Mouse (Mus musculus): ENCODE measurements around the gene Zfr.

GRCm38 (mm10) chr15:12195966-12196365, 78.3 kb downstream of the Zfr start:
- TF ChIP-seq CTCF (IDR thresholded peaks at IDR 0.05; ENCODE audit: insufficient read depth, low read length): no peak
- no peak for TF ChIP-seq POLR2A (IDR thresholded peaks at IDR 0.05; ENCODE audit: borderline replicate concordance, extremely low read depth, low read depth, low read length)
